Mouse (Mus musculus): ENCODE measurements around the gene Efhd2.

GRCm38 (mm10) chr4:141853437-141853836, 21.3 kb downstream of the Efhd2 start:
- TF ChIP-seq CTCF (IDR thresholded peaks at IDR 0.05; ENCODE audit: low read depth, low read length) = no peak
- no peak for TF ChIP-seq EP300 (IDR thresholded peaks at IDR 0.05; ENCODE audit: insufficient read depth, low read depth, low read length)

All from ES-Bruce4 (cell line).